Mouse (Mus musculus) C2C12 (cell line): ENCODE data around the gene Lbh.

Experiments used
- CEBPB ChIP-seq: IDR thresholded peaks from one replicate; pipeline ENCODE4 v1.6.1; 2011; ENCODE audit warnings: low read depth, mild to moderate bottlenecking, control low read depth, moderate library complexity
- CTCF ChIP-seq: IDR thresholded peaks from one replicate; pipeline ENCODE4 v1.5.1; 2011; ENCODE audit not compliant: control insufficient read depth, insufficient read depth, insufficient read length
- MAX ChIP-seq: IDR thresholded peaks from one replicate; pipeline ENCODE4 v1.6.1; 2011; ENCODE audit warnings: mild to moderate bottlenecking, control low read depth
- MYOD1 ChIP-seq: IDR thresholded peaks from one replicate; pipeline ENCODE4 v1.6.1; 2011; ENCODE audit warnings: low read depth; ENCODE audit not compliant: control insufficient read depth, insufficient read length
- MYOG ChIP-seq: IDR thresholded peaks from one replicate; pipeline ENCODE4 v1.6.1; 2011; ENCODE audit not compliant: control insufficient read depth, insufficient read length; ENCODE audit errors: extremely low read depth
- USF1 ChIP-seq: IDR thresholded peaks from one replicate; pipeline ENCODE4 v1.6.1; 2011; ENCODE audit warnings: low read depth, mild to moderate bottlenecking, control low read depth, moderate library complexity

DNA sequence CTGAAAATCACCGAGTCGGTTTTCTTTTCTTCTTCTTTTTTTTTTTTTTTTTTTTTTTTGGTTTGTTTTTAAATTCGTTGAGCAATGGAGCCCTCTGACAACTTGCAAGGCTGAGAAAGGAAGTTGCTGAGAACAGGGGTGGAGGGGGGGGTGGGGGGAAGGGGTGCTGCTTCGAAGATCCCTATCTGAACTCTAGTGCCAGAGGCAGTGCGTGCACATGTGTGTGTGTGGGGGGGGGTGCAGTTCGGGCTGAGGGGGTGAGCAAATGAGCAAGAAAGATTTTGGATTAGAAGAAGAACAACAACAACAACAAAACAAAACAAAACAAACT, 21.4 kb downstream of the Lbh start:
- TF ChIP-seq CTCF: no peak
- no peak for TF ChIP-seq CEBPB
- TF ChIP-seq MAX: no peak
- TF ChIP-seq MYOG: no peak
- TF ChIP-seq MYOD1: no peak
- TF ChIP-seq USF1: no peak
